Mouse (Mus musculus) stomach, postnatal 0 days (tissue): ENCODE measurements around the gene Prickle1. TPM values are rescaled to one million over a fixed set of nuclear protein-coding genes. Genes with fewer than 3 reads are reported as not detected.

Experiments used
- ATAC-seq: fragments of 200-750 bp; cut with Nextera tagmentation; 2 replicates; pipeline ENCODE4 v1.8.0; 2017; ENCODE audit not compliant: low FRiP score, low TSS enrichment
- DNase-seq: peaks from one replicate; pipeline ENCODE4 v3.0.0-alpha.2; 2016; ENCODE audit warnings: low spot score
- H3K27ac ChIP-seq: fragments of 300-500 bp; sonication (generic); replicated peaks from 2 replicates; pipeline ENCODE4 v1.5.1; 2014; ENCODE audit warnings: mild to moderate bottlenecking, control low read depth
- H3K27me3 ChIP-seq: fragments of 300-500 bp; sonication (generic); 2 replicates; pipeline ENCODE4 v1.6.1; 2014; ENCODE audit warnings: low read length; ENCODE audit not compliant: control insufficient read depth, insufficient read depth
- H3K36me3 ChIP-seq: fragments of 300-500 bp; sonication (generic); 2 replicates; pipeline ENCODE4 v1.6.1; 2014; ENCODE audit warnings: low read length, mixed read lengths; ENCODE audit not compliant: control insufficient read depth, insufficient read depth
- H3K4me1 ChIP-seq: fragments of 300-500 bp; sonication (generic); replicated peaks from 2 replicates; pipeline ENCODE4 v1.6.1; 2014; ENCODE audit warnings: antibody characterized with exemption; ENCODE audit not compliant: control insufficient read depth, insufficient read depth
- H3K4me2 ChIP-seq: fragments of 300-500 bp; sonication (generic); replicated peaks from 2 replicates; pipeline ENCODE4 v1.6.1; 2014; ENCODE audit warnings: low read depth, mild to moderate bottlenecking, control low read depth, moderate library complexity
- H3K4me3 ChIP-seq: fragments of 300-500 bp; sonication (generic); 2 replicates; pipeline ENCODE4 v1.5.1; 2014; ENCODE audit warnings: low read depth, low read length, control low read depth
- H3K9ac ChIP-seq: fragments of 300-500 bp; sonication (generic); 2 replicates; pipeline ENCODE4 v1.6.1; 2014; ENCODE audit warnings: mild to moderate bottlenecking, low read length, control low read depth, mixed read lengths
- H3K9me3 ChIP-seq: fragments of 300-500 bp; sonication (generic); 2 replicates; pipeline ENCODE4 v1.6.1; 2016; ENCODE audit warnings: low read length; ENCODE audit not compliant: control insufficient read depth
- CTCF ChIP-seq: IDR thresholded peaks from 2 replicates; pipeline ENCODE4 v1.5.1; 2016; ENCODE audit warnings: antibody characterized with exemption, low read depth, mild to moderate bottlenecking, moderate library complexity
- EP300 ChIP-seq: optimal IDR thresholded peaks from 2 replicates; pipeline ENCODE3; 2016; ENCODE audit warnings: antibody characterized with exemption
- WGBS: fragments of 180-500 bp; shearing (Covaris S2); extraction: QIAGEN DNeasy Blood & Tissue Kit; methylation state at CpG from one replicate; pipeline ENCODE4 v1.1.7; 2014; 5-methylcytosine and 5-hydroxymethylcytosine counted together
- polyA plus RNA-seq: library from polyadenylated mRNA; unstranded; fragments of >200 nt; fragmentation: Nextera tagmentation; extraction: Ambion mirVana; gene quantifications from 2 replicates; pipeline ENCODE4 v1.2.1, GENCODE M21; 2015

Prickle1 gene
- polyA plus RNA-seq, 1 experiment from 2014 or later, result 6.5 TPM

- H3K36me3 ChIP-seq, result no peaks in the 10 kb centered on the region
- no peak overlapping the region for H3K4me2 ChIP-seq
- peaks cover 3% of the 10 kb centered on the region; the same call in 1 of the 2 replicates for H3K4me1 ChIP-seq
- ATAC-seq (no peak), DNase-seq (no peak)
- H3K4me3 ChIP-seq, result no peak overlapping the region
- TF ChIP-seq CTCF (no peak), EP300 (no peak)
- H3K27me3 ChIP-seq, result no peaks in the 10 kb centered on the region
- no peaks in the 10 kb centered on the region for H3K9me3 ChIP-seq
- no peak overlapping the region for H3K9ac ChIP-seq
- 65% methylated on average over 11 of the region's 11 CpGs for WGBS
- H3K27ac ChIP-seq, result no peak overlapping the region
Observed at GRCm38 (mm10) chr15:93521088-93521786, 74.5 kb downstream of the Prickle1 start.

- ATAC-seq (no peak; the same call in 1 of the 2 replicates), DNase-seq (peak; percentile 46)
- 9% methylated on average over 17 of the region's 17 CpGs for WGBS
- Histone ChIP-seq H3K4me1 (peaks cover 3% of the 10 kb centered on the region; the same call in 1 of the 2 replicates), H3K27ac (peak overlapping the region; percentile 93), H3K9me3 (no peaks in the 10 kb centered on the region), H3K9ac (peak overlapping the region; percentile 80; the same call in 1 of the 2 replicates), H3K27me3 (no peaks in the 10 kb centered on the region), H3K4me2 (peak overlapping the region; percentile 91), H3K4me3 (peak overlapping the region; percentile 84), H3K36me3 (no peaks in the 10 kb centered on the region)
- no peak for TF ChIP-seq CTCF
- TF ChIP-seq EP300, result no peak
Observed at GRCm38 (mm10) chr15:93519836-93520826, 75.6 kb downstream of the Prickle1 start.

GRCm38 (mm10) chr15:93518941-93519835 is 76.5 kb downstream of the Prickle1 start:
- TF ChIP-seq CTCF (peak; percentile 82), EP300 (peak; percentile 43)
- under 1% methylated on average over 81 of the region's 85 CpGs for WGBS
- H3K9me3 ChIP-seq, result no peaks in the 10 kb centered on the region
- peak overlapping the region; percentile 93 for H3K27ac ChIP-seq
- ATAC-seq (peak; percentile 90), DNase-seq (peak; percentile 87)
- peaks cover 3% of the 10 kb centered on the region; the same call in 1 of the 2 replicates for H3K4me1 ChIP-seq
- peak overlapping the region; percentile 80 for H3K9ac ChIP-seq
- peak overlapping the region; percentile 91 for H3K4me2 ChIP-seq
- H3K4me3 ChIP-seq, result peak overlapping the region; percentile 84
- H3K36me3 ChIP-seq, result no peaks in the 10 kb centered on the region
- H3K27me3 ChIP-seq, result no peaks in the 10 kb centered on the region

GRCm38 (mm10) chr15:93518143-93518902 is 77.4 kb downstream of the Prickle1 start:
- ATAC-seq, result peak; percentile 53
- Histone ChIP-seq H3K4me3 (peak overlapping the region; percentile 84), H3K27ac (peak overlapping the region; percentile 93), H3K9ac (peak overlapping the region; percentile 80), H3K27me3 (no peaks in the 10 kb centered on the region), H3K9me3 (no peaks in the 10 kb centered on the region), H3K4me1 (peaks cover 3% of the 10 kb centered on the region; the same call in 1 of the 2 replicates), H3K4me2 (peak overlapping the region; percentile 91), H3K36me3 (no peaks in the 10 kb centered on the region)
- peak; percentile 68 for DNase-seq
- TF ChIP-seq CTCF, result no peak
- TF ChIP-seq EP300, result no peak
- WGBS, result 1% methylated on average over 23 of the region's 23 CpGs
